Mouse (Mus musculus): ENCODE measurements around the gene Hoxb1. TPM values are rescaled to one million over a fixed set of nuclear protein-coding genes. Genes with fewer than 3 reads are reported as not detected.
A peak's percentile ranks its signal among the peaks of the same experiment; 100 is the strongest.

Hoxb1 gene
- total and polyA plus RNA-seq, 2 experiments from 2014 or later = not detected

DNA sequence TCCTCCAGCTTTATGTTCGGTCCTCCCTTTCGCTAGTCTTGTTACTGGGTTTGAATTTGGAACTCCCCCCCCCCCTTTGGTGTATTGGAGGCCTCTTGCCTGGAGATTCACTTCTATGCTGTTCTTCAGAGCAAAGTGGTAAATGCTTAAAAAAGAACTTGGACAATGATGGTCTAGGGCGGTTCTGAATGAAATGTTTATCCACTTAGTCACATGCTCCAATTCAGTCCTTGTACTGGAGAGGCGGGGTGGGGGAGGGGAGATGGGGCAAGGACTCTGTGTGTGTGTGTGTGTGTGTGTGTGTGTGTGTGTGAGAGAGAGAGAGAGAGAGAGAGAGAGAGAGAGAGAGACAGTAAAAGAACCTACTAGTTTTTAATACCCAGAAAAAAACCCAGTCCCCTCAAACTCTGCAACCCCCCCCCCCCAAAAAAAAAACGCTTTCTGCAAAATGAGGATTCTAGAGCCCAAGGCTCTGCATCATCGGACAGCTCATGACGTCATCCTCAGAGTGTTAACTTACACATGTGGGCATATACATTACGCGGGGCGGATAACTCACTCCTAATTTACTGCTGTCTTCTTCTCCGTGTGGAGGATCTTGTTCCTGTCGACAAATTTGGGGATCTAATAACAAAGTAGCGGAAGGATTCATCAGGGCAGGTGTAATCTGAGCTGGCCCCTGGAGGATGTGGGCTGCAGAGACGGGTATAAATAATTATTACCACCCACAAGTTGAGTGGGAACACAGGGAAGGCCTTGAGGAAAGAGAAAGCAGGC lies 42.9 kb downstream of the Hoxb1 start:
- Histone ChIP-seq H3K4me1 (ENCODE audit: insufficient read depth) (no peaks in the 10 kb centered on the region), H3K9ac (no peak overlapping the region), H3K27me3 (ENCODE audit: insufficient read depth, low read length) (peaks cover 3% of the 10 kb centered on the region; the same call in 1 of the 2 replicates), H3K4me2 (ENCODE audit: low read depth) (no peak overlapping the region), H3K4me3 (ENCODE audit: low read depth, low read length) (no peak overlapping the region), H3K27ac (ENCODE audit: low read depth, low read length) (no peak overlapping the region), H3K9me3 (ENCODE audit: low read length) (no peaks in the 10 kb centered on the region), H3K36me3 (ENCODE audit: insufficient read depth) (no peaks in the 10 kb centered on the region)
- 59% methylated on average over 14 of the region's 14 CpGs for WGBS
- ATAC-seq (no peak), DNase-seq (no peak)
- no peak for TF ChIP-seq CTCF (IDR thresholded peaks at IDR 0.05; ENCODE audit: low read depth)

DNA sequence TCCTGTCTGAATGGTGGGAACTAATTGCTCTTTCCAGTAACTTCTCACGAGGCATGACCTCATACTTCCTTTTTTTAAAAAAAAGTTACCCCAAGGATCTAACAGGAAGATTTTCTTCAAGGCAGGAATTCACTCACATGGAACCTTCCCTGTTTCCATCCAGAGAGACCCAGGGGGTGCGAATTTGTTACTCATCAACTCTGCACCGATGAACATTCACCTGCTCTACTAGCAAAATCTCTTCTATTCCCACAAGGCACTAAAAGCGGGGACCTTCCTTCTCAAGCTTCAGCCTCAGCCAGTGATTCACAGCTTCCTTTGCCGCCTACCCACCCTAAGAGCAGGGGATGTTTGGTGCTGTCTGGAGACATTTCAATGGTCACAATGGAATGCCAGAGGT lies 45.5 kb downstream of the Hoxb1 start:
- Histone ChIP-seq H3K4me2 (ENCODE audit: low read depth) (no peak overlapping the region), H3K9ac (no peak overlapping the region), H3K9me3 (ENCODE audit: low read length) (no peaks in the 10 kb centered on the region), H3K36me3 (ENCODE audit: insufficient read depth) (no peaks in the 10 kb centered on the region), H3K4me1 (ENCODE audit: insufficient read depth) (no peaks in the 10 kb centered on the region), H3K27ac (ENCODE audit: low read depth, low read length) (no peak overlapping the region), H3K27me3 (ENCODE audit: insufficient read depth, low read length) (peaks cover 3% of the 10 kb centered on the region; the same call in 1 of the 2 replicates), H3K4me3 (ENCODE audit: low read depth, low read length) (no peak overlapping the region)
- DNase-seq (no peak), ATAC-seq (no peak)
- WGBS = 87% methylated on average over 5 of the region's 5 CpGs
- TF ChIP-seq CTCF (IDR thresholded peaks at IDR 0.05; ENCODE audit: low read depth) = no peak

DNA sequence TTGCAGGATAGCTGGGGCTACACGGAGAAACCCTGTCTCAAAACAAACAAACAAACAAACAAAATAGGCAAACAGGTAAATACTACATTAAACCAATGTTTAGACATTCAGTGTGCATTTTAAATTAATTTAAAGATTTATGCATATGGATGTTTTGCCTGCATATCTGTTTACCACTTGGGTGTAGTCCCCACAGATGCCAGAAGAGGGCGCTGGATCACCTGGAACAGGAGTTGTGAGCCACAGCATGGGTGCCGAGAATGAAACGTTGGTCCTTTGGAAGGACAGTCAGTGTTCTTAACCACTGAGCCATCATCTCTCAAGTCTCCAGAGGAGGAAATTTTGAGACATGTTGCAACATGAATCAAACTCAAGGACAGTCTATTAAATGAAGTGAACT lies 46.4 kb downstream of the Hoxb1 start:
- Histone ChIP-seq H3K4me3 (ENCODE audit: low read depth, low read length) (no peak overlapping the region), H3K4me2 (ENCODE audit: low read depth) (no peak overlapping the region), H3K27me3 (ENCODE audit: insufficient read depth, low read length) (peaks cover 3% of the 10 kb centered on the region; the same call in 1 of the 2 replicates), H3K27ac (ENCODE audit: low read depth, low read length) (no peak overlapping the region), H3K36me3 (ENCODE audit: insufficient read depth) (no peaks in the 10 kb centered on the region), H3K9ac (no peak overlapping the region), H3K9me3 (ENCODE audit: low read length) (no peaks in the 10 kb centered on the region), H3K4me1 (ENCODE audit: insufficient read depth) (no peaks in the 10 kb centered on the region)
- no peak for TF ChIP-seq CTCF (IDR thresholded peaks at IDR 0.05; ENCODE audit: low read depth)
- ATAC-seq = no peak
- no peak for DNase-seq
- WGBS = 73% methylated on average over 4 of the region's 4 CpGs

DNA sequence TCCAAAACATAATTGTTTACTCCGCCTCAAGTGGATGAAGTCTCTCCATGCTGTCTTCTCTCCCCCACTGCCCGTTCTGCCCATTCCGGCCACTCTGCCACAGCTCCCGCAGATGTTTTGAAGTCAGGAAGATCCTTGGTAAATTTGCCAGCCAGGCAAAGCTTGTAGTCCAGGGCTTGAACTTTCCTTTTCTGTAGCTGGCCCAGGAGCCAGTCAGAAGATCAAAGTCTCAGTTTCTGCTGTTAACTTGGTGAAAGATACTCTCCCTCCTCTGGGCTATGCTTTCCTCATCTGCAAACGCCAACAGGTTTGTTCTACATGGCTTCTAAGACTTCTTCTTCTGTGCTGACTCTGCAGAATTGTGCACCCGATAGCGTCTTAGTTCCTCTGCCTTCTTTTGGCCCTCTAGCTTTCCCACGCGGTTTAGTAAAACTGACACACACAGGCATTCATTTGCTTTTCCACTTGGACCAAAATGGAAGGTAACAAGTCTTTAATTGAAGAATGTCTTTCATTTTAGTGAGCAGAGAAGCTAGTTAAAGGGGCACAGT lies 47.5 kb downstream of the Hoxb1 start:
- 78% methylated on average over 9 of the region's 9 CpGs for WGBS
- H3K4me2 ChIP-seq (ENCODE audit: low read depth) = no peak overlapping the region
- no peak overlapping the region for H3K9ac ChIP-seq
- no peak overlapping the region for H3K27ac ChIP-seq (ENCODE audit: low read depth, low read length)
- no peaks in the 10 kb centered on the region for H3K36me3 ChIP-seq (ENCODE audit: insufficient read depth)
- no peak for TF ChIP-seq CTCF (IDR thresholded peaks at IDR 0.05; ENCODE audit: low read depth)
- H3K27me3 ChIP-seq (ENCODE audit: insufficient read depth, low read length) = peaks cover 3% of the 10 kb centered on the region; the same call in 1 of the 2 replicates
- no peaks in the 10 kb centered on the region for H3K4me1 ChIP-seq (ENCODE audit: insufficient read depth)
- DNase-seq (no peak), ATAC-seq (no peak)
- no peaks in the 10 kb centered on the region for H3K9me3 ChIP-seq (ENCODE audit: low read length)
- no peak overlapping the region for H3K4me3 ChIP-seq (ENCODE audit: low read depth, low read length)

DNA sequence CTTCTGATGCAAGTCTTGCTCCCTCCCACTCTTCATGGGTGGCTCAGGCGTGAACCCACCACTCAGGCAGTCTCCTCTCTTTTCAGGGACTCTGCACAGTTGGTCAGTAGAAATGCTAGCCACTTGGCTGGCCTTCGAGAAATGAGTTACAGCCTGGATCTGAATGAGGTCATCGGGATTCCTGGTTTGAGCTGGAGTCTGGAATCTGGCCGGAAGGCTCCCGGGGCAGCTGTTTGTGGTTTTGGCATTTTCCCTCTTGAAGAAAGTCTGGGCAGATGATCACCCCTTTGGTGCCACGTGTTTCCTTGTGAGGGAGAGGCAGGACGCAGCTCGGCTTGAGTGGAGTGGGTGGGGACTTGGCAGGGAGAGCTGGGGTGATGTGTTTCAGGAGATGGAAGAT lies 48.0 kb downstream of the Hoxb1 start:
- Histone ChIP-seq H3K4me3 (ENCODE audit: low read depth, low read length) (no peak overlapping the region), H3K9ac (no peak overlapping the region), H3K27me3 (ENCODE audit: insufficient read depth, low read length) (peaks cover 2% of the 10 kb centered on the region; the same call in 1 of the 2 replicates), H3K9me3 (ENCODE audit: low read length) (no peaks in the 10 kb centered on the region), H3K36me3 (ENCODE audit: insufficient read depth) (no peaks in the 10 kb centered on the region), H3K4me2 (ENCODE audit: low read depth) (no peak overlapping the region), H3K4me1 (ENCODE audit: insufficient read depth) (no peaks in the 10 kb centered on the region), H3K27ac (ENCODE audit: low read depth, low read length) (no peak overlapping the region)
- WGBS = 42% methylated on average over 8 of the region's 8 CpGs
- TF ChIP-seq CTCF (IDR thresholded peaks at IDR 0.05; ENCODE audit: low read depth) = no peak
- ATAC-seq (no peak), DNase-seq (no peak)

DNA sequence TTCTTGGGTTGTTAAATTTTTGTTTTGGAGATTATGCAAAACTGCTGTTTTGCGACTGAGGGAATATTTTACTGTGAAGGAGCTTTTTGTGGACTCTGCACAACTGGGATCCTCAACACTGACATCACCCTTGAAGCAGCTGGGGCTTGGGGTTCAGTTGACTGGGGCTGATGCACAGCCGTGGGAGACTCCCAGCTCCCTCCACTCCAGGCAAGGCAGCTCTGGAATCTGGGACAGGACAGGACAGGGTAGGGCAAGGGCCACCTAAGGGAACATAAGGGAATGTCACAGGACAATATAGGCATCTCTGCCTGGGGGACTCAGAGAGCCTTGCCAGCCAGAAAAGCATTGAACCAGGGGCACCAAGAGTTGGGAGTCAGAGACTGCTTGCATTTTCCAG lies 48.5 kb downstream of the Hoxb1 start:
- no peak for DNase-seq
- no peak for ATAC-seq
- 63% methylated on average over 2 of the region's 2 CpGs for WGBS
- Histone ChIP-seq H3K9me3 (ENCODE audit: low read length) (no peaks in the 10 kb centered on the region), H3K4me3 (ENCODE audit: low read depth, low read length) (no peak overlapping the region), H3K4me2 (ENCODE audit: low read depth) (no peak overlapping the region), H3K27me3 (ENCODE audit: insufficient read depth, low read length) (no peaks in the 10 kb centered on the region), H3K27ac (ENCODE audit: low read depth, low read length) (no peak overlapping the region), H3K4me1 (ENCODE audit: insufficient read depth) (no peaks in the 10 kb centered on the region), H3K36me3 (ENCODE audit: insufficient read depth) (no peaks in the 10 kb centered on the region), H3K9ac (no peak overlapping the region)
- no peak for TF ChIP-seq CTCF (IDR thresholded peaks at IDR 0.05; ENCODE audit: low read depth)

MicroRNA genes within 50 kb of the gene (microRNA counts, 519-probe panel; counts per million panel counts)
- microRNA mmu-miR-10a = 2,807 counts per million, percentile 22 among the panel's probes with 10 or more counts

Small RNA genes within 50 kb of the gene (microRNA-seq; reads per million reads assigned to microRNA genes)
- 92.5 to 114 reads per million in 2 experiments for gene Mir10a

Other genes with a start within 250 kb of the Hoxb1 start
- gene Ttll6, start 232.0 kb upstream of the Hoxb1 start, total RNA-seq (2014; rRNA removed) = 0.43 and 0.54 TPM in 2 replicates
- 0.19 and 0.31 TPM in 2 replicates for gene Ttll6, start 232.0 kb upstream of the Hoxb1 start, polyA plus RNA-seq (2015; fragmentation: Nextera tagmentation; extraction: Ambion mirVana)
- gene Hoxb13, start 171.4 kb upstream of the Hoxb1 start, total RNA-seq (2014; rRNA removed) = not detected in 2 replicates
- not detected in 2 replicates for gene Hoxb13, start 171.4 kb upstream of the Hoxb1 start, polyA plus RNA-seq (2015; fragmentation: Nextera tagmentation; extraction: Ambion mirVana)
- not detected in 2 replicates for gene Hoxb9, start 94.3 kb upstream of the Hoxb1 start, total RNA-seq (2014; rRNA removed)
- not detected in 2 replicates for gene Hoxb9, start 94.3 kb upstream of the Hoxb1 start, polyA plus RNA-seq (2015; fragmentation: Nextera tagmentation; extraction: Ambion mirVana)
- gene Hoxb8, start 83.8 kb upstream of the Hoxb1 start, total RNA-seq (2014; rRNA removed) = not detected in 2 replicates
- gene Hoxb8, start 83.8 kb upstream of the Hoxb1 start, polyA plus RNA-seq (2015; fragmentation: Nextera tagmentation; extraction: Ambion mirVana) = not detected in 2 replicates
- gene Hoxb7, start 79.1 kb upstream of the Hoxb1 start, total RNA-seq (2014; rRNA removed) = not detected in 2 replicates
- not detected in 2 replicates for gene Hoxb7, start 79.1 kb upstream of the Hoxb1 start, polyA plus RNA-seq (2015; fragmentation: Nextera tagmentation; extraction: Ambion mirVana)
- not detected in 2 replicates for gene Hoxb6, start 73.3 kb upstream of the Hoxb1 start, total RNA-seq (2014; rRNA removed)
- not detected in 2 replicates for gene Hoxb6, start 73.3 kb upstream of the Hoxb1 start, polyA plus RNA-seq (2015; fragmentation: Nextera tagmentation; extraction: Ambion mirVana)
- gene Hoxb5, start 62.4 kb upstream of the Hoxb1 start, total RNA-seq (2014; rRNA removed) = not detected in 2 replicates
- not detected in 2 replicates for gene Hoxb5, start 62.4 kb upstream of the Hoxb1 start, polyA plus RNA-seq (2015; fragmentation: Nextera tagmentation; extraction: Ambion mirVana)
- gene Hoxb4, start 47.5 kb upstream of the Hoxb1 start, total RNA-seq (2014; rRNA removed) = not detected in 2 replicates
- gene Hoxb4, start 47.5 kb upstream of the Hoxb1 start, polyA plus RNA-seq (2015; fragmentation: Nextera tagmentation; extraction: Ambion mirVana) = not detected in 2 replicates
- not detected in 2 replicates for gene Hoxb3, start 42.4 kb upstream of the Hoxb1 start, total RNA-seq (2014; rRNA removed)
- gene Hoxb3, start 42.4 kb upstream of the Hoxb1 start, polyA plus RNA-seq (2015; fragmentation: Nextera tagmentation; extraction: Ambion mirVana) = not detected in 2 replicates
- not detected in 2 replicates for gene Hoxb2, start 15.2 kb upstream of the Hoxb1 start, total RNA-seq (2014; rRNA removed)
- not detected in 2 replicates for gene Hoxb2, start 15.2 kb upstream of the Hoxb1 start, polyA plus RNA-seq (2015; fragmentation: Nextera tagmentation; extraction: Ambion mirVana)
- 1.6 and 3.2 TPM in 2 replicates for gene Skap1, start 98.8 kb downstream of the Hoxb1 start, total RNA-seq (2014; rRNA removed)
- 2.7 and 3.7 TPM in 2 replicates for gene Skap1, start 98.8 kb downstream of the Hoxb1 start, polyA plus RNA-seq (2015; fragmentation: Nextera tagmentation; extraction: Ambion mirVana)